Mouse (Mus musculus) cerebellum, postnatal 14 days (tissue): ENCODE data around the gene Tpra1.
A peak's percentile ranks its signal among the peaks of the same experiment; 100 is the strongest.

Experiments used
- DNase-seq, 2 experiments: peaks; one replicate each; pipeline ENCODE4 v3.0.0; 2021; ENCODE audit warnings: mixed read lengths in 2 of 2

Tpra1 gene

GRCm38 (mm10) chr6:88890832-88891231 is 11.2 kb upstream of the Tpra1 start:
- DNase-seq = no peak

GRCm38 (mm10) chr6:88893559-88893958 is 8.5 kb upstream of the Tpra1 start:
- DNase-seq = peak; percentile 90 to 91

GRCm38 (mm10) chr6:88895943-88896342 is 6.1 kb upstream of the Tpra1 start:
- peak in 1 of 2 experiments; percentile 13 for DNase-seq

- DNase-seq = peak in 1 of 2 experiments; percentile 13
Measured at GRCm38 (mm10) chr6:88897246-88897645, 4.8 kb upstream of the Tpra1 start.

GRCm38 (mm10) chr6:88898534-88899048 is 3.5 kb upstream of the Tpra1 start, which contains the start of gene Mcm2:
Gene Mcm2 (minus strand): TSS chr6:88898780.
- peak; percentile 93 to 94 for DNase-seq

GRCm38 (mm10) chr6:88899086-88899485 is 3.0 kb upstream of the Tpra1 start:
- no peak for DNase-seq

GRCm38 (mm10) chr6:88899628-88900027 is 2.4 kb upstream of the Tpra1 start:
- no peak for DNase-seq

GRCm38 (mm10) chr6:88901471-88901870 is 580 bp upstream of the Tpra1 start:
- DNase-seq = no peak

GRCm38 (mm10) chr6:88903708-88904107 is 1.7 kb downstream of the Tpra1 start:
- no peak for DNase-seq

GRCm38 (mm10) chr6:88904456-88904974 is 2.5 kb downstream of the Tpra1 start:
- no peak for DNase-seq

- DNase-seq = no peak
Measured at GRCm38 (mm10) chr6:88905042-88905441, 3.0 kb downstream of the Tpra1 start.

GRCm38 (mm10) chr6:88906369-88907108 is 4.5 kb downstream of the Tpra1 start:
- DNase-seq = peak; percentile 76 to 80

GRCm38 (mm10) chr6:88909151-88909550 is 7.1 kb downstream of the Tpra1 start:
- DNase-seq = no peak

- DNase-seq = no peak
Measured at GRCm38 (mm10) chr6:88913022-88913421, 11.0 kb downstream of the Tpra1 start.

- DNase-seq = no peak
Measured at GRCm38 (mm10) chr6:88913440-88913839, 11.4 kb downstream of the Tpra1 start.

GRCm38 (mm10) chr6:88914799-88915198 is 12.7 kb downstream of the Tpra1 start:
- DNase-seq = no peak

- DNase-seq = peak; percentile 61 to 80
Measured at GRCm38 (mm10) chr6:88915510-88915909, 13.5 kb downstream of the Tpra1 start.

- peak; percentile 77 to 86 for DNase-seq
Measured at GRCm38 (mm10) chr6:88916153-88916552, 14.1 kb downstream of the Tpra1 start.

- DNase-seq = no peak
Measured at GRCm38 (mm10) chr6:88918802-88919201, 16.8 kb downstream of the Tpra1 start.

- DNase-seq = peak; percentile 61 to 69
Measured at GRCm38 (mm10) chr6:88924502-88925275, 22.6 kb downstream of the Tpra1 start.

GRCm38 (mm10) chr6:88925640-88926205 is 23.7 kb downstream of the Tpra1 start:
- no peak for DNase-seq

- DNase-seq = no peak
Measured at GRCm38 (mm10) chr6:88926870-88927269, 24.8 kb downstream of the Tpra1 start.

- DNase-seq = peak; percentile 92 to 94
Measured at GRCm38 (mm10) chr6:88927595-88927994, 25.5 kb downstream of the Tpra1 start.
